Mouse (Mus musculus): ENCODE measurements around the gene Whrn. TPM values are rescaled to one million over a fixed set of nuclear protein-coding genes. Genes with fewer than 3 reads are reported as not detected.

Gene Whrn
- polyA plus RNA-seq, 1 experiment: 28.9 TPM

- Histone ChIP-seq H3ac (ENCODE audit: control insufficient read depth, insufficient read length, low read depth) (no peak overlapping the region), H3K36me3 (ENCODE audit: control insufficient read depth, insufficient read depth) (no peaks in the 10 kb centered on the region), H3K79me2 (ENCODE audit: control insufficient read depth, insufficient read depth) (no peaks in the 10 kb centered on the region), H3K79me3 (ENCODE audit: low read depth) (no peaks in the 10 kb centered on the region), H3K27me3 (ENCODE audit: control insufficient read depth, insufficient read depth, insufficient read length) (no peaks in the 10 kb centered on the region), H3K4me3 (ENCODE audit: insufficient read depth, poor library complexity, severe bottlenecking) (no peak overlapping the region)
- TF ChIP-seq MYOG (IDR thresholded peaks at IDR 0.05; ENCODE audit: control insufficient read depth, extremely low read depth, insufficient read length) (no peak), USF1 (IDR thresholded peaks at IDR 0.05; ENCODE audit: low read depth) (no peak), MYOD1 (IDR thresholded peaks at IDR 0.05; ENCODE audit: control insufficient read depth, insufficient read length, low read depth) (no peak), MAX (IDR thresholded peaks at IDR 0.05) (no peak)
Observed at GRCm38 (mm10) chr4:63444362-63445066, 51.3 kb downstream of the Whrn start.

GRCm38 (mm10) chr4:63443101-63443500 lies 52.7 kb downstream of the Whrn start:
- Histone ChIP-seq H3K79me2 (ENCODE audit: control insufficient read depth, insufficient read depth) (no peaks in the 10 kb centered on the region), H3K27me3 (ENCODE audit: control insufficient read depth, insufficient read depth, insufficient read length) (no peaks in the 10 kb centered on the region), H3K4me3 (ENCODE audit: insufficient read depth, poor library complexity, severe bottlenecking) (no peak overlapping the region), H3K36me3 (ENCODE audit: control insufficient read depth, insufficient read depth) (no peaks in the 10 kb centered on the region), H3ac (ENCODE audit: control insufficient read depth, insufficient read length, low read depth) (no peak overlapping the region), H3K79me3 (ENCODE audit: low read depth) (no peaks in the 10 kb centered on the region)
- no peak for TF ChIP-seq CEBPB (IDR thresholded peaks at IDR 0.05; ENCODE audit: low read depth)
- TF ChIP-seq CTCF (IDR thresholded peaks at IDR 0.05; ENCODE audit: control insufficient read depth, insufficient read depth, insufficient read length): no peak
- no peak for TF ChIP-seq FOSL1 (IDR thresholded peaks at IDR 0.05; ENCODE audit: insufficient read depth, low read length, poor library complexity, severe bottlenecking)
- no peak for TF ChIP-seq MYOD1 (IDR thresholded peaks at IDR 0.05; ENCODE audit: control insufficient read depth, insufficient read length, low read depth)
- no peak for TF ChIP-seq MAX (IDR thresholded peaks at IDR 0.05)
- TF ChIP-seq USF1 (IDR thresholded peaks at IDR 0.05; ENCODE audit: low read depth): no peak
- no peak for TF ChIP-seq MYOG (IDR thresholded peaks at IDR 0.05; ENCODE audit: control insufficient read depth, extremely low read depth, insufficient read length)

- Histone ChIP-seq H3ac (ENCODE audit: control insufficient read depth, insufficient read length, low read depth) (no peak overlapping the region), H3K36me3 (ENCODE audit: control insufficient read depth, insufficient read depth) (no peaks in the 10 kb centered on the region), H3K27me3 (ENCODE audit: control insufficient read depth, insufficient read depth, insufficient read length) (no peaks in the 10 kb centered on the region), H3K4me3 (ENCODE audit: insufficient read depth, poor library complexity, severe bottlenecking) (no peak overlapping the region), H3K79me3 (ENCODE audit: low read depth) (no peaks in the 10 kb centered on the region), H3K79me2 (ENCODE audit: control insufficient read depth, insufficient read depth) (no peaks in the 10 kb centered on the region)
- TF ChIP-seq MAX (IDR thresholded peaks at IDR 0.05) (no peak), CEBPB (IDR thresholded peaks at IDR 0.05; ENCODE audit: low read depth) (no peak), MYOG (IDR thresholded peaks at IDR 0.05; ENCODE audit: control insufficient read depth, extremely low read depth, insufficient read length) (no peak), FOSL1 (IDR thresholded peaks at IDR 0.05; ENCODE audit: insufficient read depth, low read length, poor library complexity, severe bottlenecking) (no peak), USF1 (IDR thresholded peaks at IDR 0.05; ENCODE audit: low read depth) (no peak), MYOD1 (IDR thresholded peaks at IDR 0.05; ENCODE audit: control insufficient read depth, insufficient read length, low read depth) (no peak)
Observed at GRCm38 (mm10) chr4:63441616-63442015, 54.2 kb downstream of the Whrn start.

GRCm38 (mm10) chr4:63440262-63440661 lies 55.5 kb downstream of the Whrn start:
- no peaks in the 10 kb centered on the region for H3K27me3 ChIP-seq (ENCODE audit: control insufficient read depth, insufficient read depth, insufficient read length)
- no peak overlapping the region for H3K4me3 ChIP-seq (ENCODE audit: insufficient read depth, poor library complexity, severe bottlenecking)
- H3K36me3 ChIP-seq (ENCODE audit: control insufficient read depth, insufficient read depth): no peaks in the 10 kb centered on the region
- H3K79me2 ChIP-seq (ENCODE audit: control insufficient read depth, insufficient read depth): no peaks in the 10 kb centered on the region
- H3ac ChIP-seq (ENCODE audit: control insufficient read depth, insufficient read length, low read depth): no peak overlapping the region
- H3K79me3 ChIP-seq (ENCODE audit: low read depth): no peaks in the 10 kb centered on the region
- TF ChIP-seq MAX (IDR thresholded peaks at IDR 0.05) (no peak), MYOD1 (IDR thresholded peaks at IDR 0.05; ENCODE audit: control insufficient read depth, insufficient read length, low read depth) (no peak), USF1 (IDR thresholded peaks at IDR 0.05; ENCODE audit: low read depth) (no peak), MYOG (IDR thresholded peaks at IDR 0.05; ENCODE audit: control insufficient read depth, extremely low read depth, insufficient read length) (no peak), CTCF (IDR thresholded peaks at IDR 0.05; ENCODE audit: control insufficient read depth, insufficient read depth, insufficient read length) (no peak), CEBPB (IDR thresholded peaks at IDR 0.05; ENCODE audit: low read depth) (no peak), FOSL1 (IDR thresholded peaks at IDR 0.05; ENCODE audit: insufficient read depth, low read length, poor library complexity, severe bottlenecking) (no peak)

- Histone ChIP-seq H3ac (ENCODE audit: control insufficient read depth, insufficient read length, low read depth) (no peak overlapping the region), H3K36me3 (ENCODE audit: control insufficient read depth, insufficient read depth) (no peaks in the 10 kb centered on the region), H3K79me3 (ENCODE audit: low read depth) (no peaks in the 10 kb centered on the region), H3K79me2 (ENCODE audit: control insufficient read depth, insufficient read depth) (no peaks in the 10 kb centered on the region), H3K4me3 (ENCODE audit: insufficient read depth, poor library complexity, severe bottlenecking) (no peak overlapping the region), H3K27me3 (ENCODE audit: control insufficient read depth, insufficient read depth, insufficient read length) (no peaks in the 10 kb centered on the region)
- TF ChIP-seq MYOG (IDR thresholded peaks at IDR 0.05; ENCODE audit: control insufficient read depth, extremely low read depth, insufficient read length) (no peak), USF1 (IDR thresholded peaks at IDR 0.05; ENCODE audit: low read depth) (no peak)
Observed at GRCm38 (mm10) chr4:63437968-63438367, 57.8 kb downstream of the Whrn start.

- no peaks in the 10 kb centered on the region for H3K79me2 ChIP-seq (ENCODE audit: control insufficient read depth, insufficient read depth)
- H3K79me3 ChIP-seq (ENCODE audit: low read depth): no peaks in the 10 kb centered on the region
- no peak overlapping the region for H3ac ChIP-seq (ENCODE audit: control insufficient read depth, insufficient read length, low read depth)
- H3K27me3 ChIP-seq (ENCODE audit: control insufficient read depth, insufficient read depth, insufficient read length): no peaks in the 10 kb centered on the region
- TF ChIP-seq USF1 (IDR thresholded peaks at IDR 0.05; ENCODE audit: low read depth) (no peak), CEBPB (IDR thresholded peaks at IDR 0.05; ENCODE audit: low read depth) (no peak), MYOG (IDR thresholded peaks at IDR 0.05; ENCODE audit: control insufficient read depth, extremely low read depth, insufficient read length) (no peak), MAX (IDR thresholded peaks at IDR 0.05) (no peak), CTCF (IDR thresholded peaks at IDR 0.05; ENCODE audit: control insufficient read depth, insufficient read depth, insufficient read length) (no peak), MYOD1 (IDR thresholded peaks at IDR 0.05; ENCODE audit: control insufficient read depth, insufficient read length, low read depth) (no peak), FOSL1 (IDR thresholded peaks at IDR 0.05; ENCODE audit: insufficient read depth, low read length, poor library complexity, severe bottlenecking) (no peak)
- H3K36me3 ChIP-seq (ENCODE audit: control insufficient read depth, insufficient read depth): no peaks in the 10 kb centered on the region
- H3K4me3 ChIP-seq (ENCODE audit: insufficient read depth, poor library complexity, severe bottlenecking): no peak overlapping the region
Observed at GRCm38 (mm10) chr4:63437119-63437815, 58.5 kb downstream of the Whrn start.
